Mouse (Mus musculus) CH12.LX (cell line): ENCODE data around the gene Trim7. TPM values are rescaled to one million over a fixed set of nuclear protein-coding genes. Genes with fewer than 3 reads are reported as not detected.

Experiments
- DNase-seq: peaks from one replicate; pipeline ENCODE4 v3.0.0-alpha.2; 2013; ENCODE audit errors: extremely low read depth
- H3K27ac ChIP-seq: 2 replicates; pipeline ENCODE4 v1.5.1; 2012; ENCODE audit warnings: low read depth, mild to moderate bottlenecking, control low read depth, moderate library complexity; ENCODE audit not compliant: insufficient read depth
- H3K27me3 ChIP-seq: replicated peaks from 2 replicates; pipeline ENCODE3; 2012; ENCODE audit warnings: inconsistent platforms
- H3K36me3 ChIP-seq, 2 experiments: replicated peaks in 1 of 2; 2 replicates each; pipeline versions ENCODE3 to v1.6.1; 2012; ENCODE audit warnings: inconsistent platforms in 1 of 2, low read length in 1 of 2, mild to moderate bottlenecking in 1 of 2, mixed read lengths in 1 of 2, moderate library complexity in 1 of 2; ENCODE audit not compliant: control insufficient read depth in 1 of 2, insufficient read depth in 1 of 2
- H3K4me1 ChIP-seq, 2 experiments: 2 replicates each; pipeline ENCODE4 v1.6.1; 2012; ENCODE audit warnings: inconsistent platforms in 1 of 2, moderate library complexity in 1 of 2; ENCODE audit not compliant: insufficient read depth in 2 of 2, control insufficient read depth in 1 of 2
- H3K4me2 ChIP-seq: 2 replicates; pipeline ENCODE4 v1.6.1; 2012; ENCODE audit warnings: low read depth, mild to moderate bottlenecking, control low read depth; ENCODE audit not compliant: poor library complexity, insufficient read depth, severe bottlenecking
- H3K4me3 ChIP-seq, 3 experiments: fragments of 150-350 bp in 1 of 3; sonication (generic) in 1 of 3; replicated peaks in 1 of 3; 2 replicates each; pipeline versions ENCODE3 to v1.5.1; 2011 to 2012; ENCODE audit warnings: low read depth in 2 of 3, low read length in 2 of 3, mild to moderate bottlenecking in 2 of 3, moderate library complexity in 2 of 3, control low read depth in 1 of 3, improper control_type of control experiment in 1 of 3, inconsistent platforms in 1 of 3, mixed read lengths in 1 of 3; ENCODE audit not compliant: poor library complexity in 1 of 3
- H3K79me2 ChIP-seq: replicated peaks from 2 replicates; pipeline ENCODE4 v1.6.1; 2012; ENCODE audit warnings: mild to moderate bottlenecking, moderate library complexity; ENCODE audit not compliant: control insufficient read depth, poor library complexity, insufficient read depth, severe bottlenecking; ENCODE audit errors: extremely low read depth
- H3K9ac ChIP-seq: 2 replicates; pipeline ENCODE4 v1.6.1; 2012; ENCODE audit warnings: low read depth, mild to moderate bottlenecking, control low read depth, moderate library complexity; ENCODE audit not compliant: insufficient read depth
- H3K9me3 ChIP-seq: replicated peaks from 2 replicates; pipeline ENCODE3; 2012; ENCODE audit warnings: low read length, inconsistent platforms, mixed read lengths
- CHD1 ChIP-seq: IDR thresholded peaks from 2 replicates; pipeline ENCODE4 v1.6.1; 2012; ENCODE audit warnings: low read depth, low read length, improper control_type of control experiment, inconsistent platforms
- CHD2 ChIP-seq: IDR thresholded peaks from 2 replicates; pipeline ENCODE4 v1.6.1; 2011; ENCODE audit warnings: low read length, improper control_type of control experiment
- ELF1 ChIP-seq: IDR thresholded peaks from 2 replicates; pipeline ENCODE4 v1.6.1; 2014; ENCODE audit warnings: low read depth, mild to moderate bottlenecking, inconsistent platforms, low read length, improper control_type of control experiment
- ETS1 ChIP-seq: conservative IDR thresholded peaks from 2 replicates; pipeline ENCODE4 v1.6.1; 2012; ENCODE audit warnings: low read depth, mild to moderate bottlenecking, inconsistent platforms, low read length, improper control_type of control experiment, moderate library complexity
- JUN ChIP-seq: IDR thresholded peaks from 2 replicates; pipeline ENCODE4 v1.6.1; 2011; ENCODE audit warnings: low read depth, mild to moderate bottlenecking, low read length, improper control_type of control experiment, moderate library complexity; ENCODE audit not compliant: insufficient read depth
- JUND ChIP-seq: conservative IDR thresholded peaks from 2 replicates; pipeline ENCODE4 v1.6.1; 2011; ENCODE audit warnings: low read depth, low read length, improper control_type of control experiment
- KAT2A ChIP-seq: IDR thresholded peaks from 2 replicates; pipeline ENCODE4 v1.6.1; 2012; ENCODE audit warnings: low read length, improper control_type of control experiment, inconsistent platforms; ENCODE audit not compliant: insufficient replicate concordance
- MAX ChIP-seq: IDR thresholded peaks from 2 replicates; pipeline ENCODE4 v1.6.1; 2011; ENCODE audit warnings: low read length, improper control_type of control experiment
- MEF2A ChIP-seq: IDR thresholded peaks from 2 replicates; pipeline ENCODE4 v1.6.1; 2014; ENCODE audit warnings: low read depth, mild to moderate bottlenecking, inconsistent platforms, low read length, improper control_type of control experiment, borderline replicate concordance
- MXI1 ChIP-seq: IDR thresholded peaks from 2 replicates; pipeline ENCODE4 v1.6.1; 2011; ENCODE audit warnings: mild to moderate bottlenecking, low read depth, low read length, improper control_type of control experiment
- MYC ChIP-seq: IDR thresholded peaks from 2 replicates; pipeline ENCODE4 v1.6.1; 2011; ENCODE audit warnings: low read depth, mild to moderate bottlenecking, improper control_type of control experiment, low read length
- NELFE ChIP-seq: IDR thresholded peaks from 2 replicates; pipeline ENCODE4 v1.6.1; 2011; ENCODE audit warnings: low read depth, low read length, improper control_type of control experiment
- POLR2A ChIP-seq: IDR thresholded peaks from 2 replicates; pipeline ENCODE4 v1.6.1; 2011; ENCODE audit warnings: low read depth, mild to moderate bottlenecking, improper control_type of control experiment, low read length
- POLR2AphosphoS2 ChIP-seq: IDR thresholded peaks from 2 replicates; pipeline ENCODE4 v1.6.1; 2011; ENCODE audit warnings: low read depth, low read length, improper control_type of control experiment
- TBP ChIP-seq: conservative IDR thresholded peaks from 2 replicates; pipeline ENCODE4 v1.6.1; 2011; ENCODE audit warnings: low read depth, low read length, improper control_type of control experiment
- USF1 ChIP-seq: IDR thresholded peaks from 2 replicates; pipeline ENCODE4 v1.6.1; 2014; ENCODE audit warnings: low read depth, mild to moderate bottlenecking, inconsistent platforms, low read length, improper control_type of control experiment
- dilution Hi-C: fragments of 300-500 bp; cut with MboI; formaldehyde crosslinking; loops from 2 replicates; pipeline ENCODE4 v1.14.3; 2020; ENCODE audit warnings: low sequenced_read_pairs; ENCODE audit not compliant: extremely low pct_unique_long_range_greater_than_20kb, extremely low pct_ligation_motif_present
- in situ Hi-C: fragments of 300-500 bp; cut with MboI; formaldehyde crosslinking; loops from 3 replicates; pipeline ENCODE4 v1.14.3; 2019; ENCODE audit warnings: low sequenced_read_pairs, low pct_ligation_motif_present, low pct_unique_long_range_greater_than_20kb, mixed read lengths
- polyA plus RNA-seq: library from polyadenylated mRNA; unstranded; fragments of >175 nt; gene quantifications from 2 replicates; pipeline ENCODE4 v1.2.1, GENCODE M21; 2012; ENCODE audit warnings: low read depth; ENCODE audit not compliant: insufficient read length
- total RNA-seq, 2 experiments: library from RNA; depleted of rRNA; stranded (reverse); fragments of 300-350 nt in 1 of 2; fragments of >200 nt in 1 of 2; gene quantifications; 2 replicates each; pipeline ENCODE4 v1.2.3; 2012 to 2014

Gene Trim7
- total and polyA plus RNA-seq, 3 experiments: 9.2 to 34.6 (median 15.1) TPM

- TF ChIP-seq ETS1 (no peak; the same call in none of the 2 replicates), MEF2A (peak; percentile 69), CHD1 (no peak), TBP (peak; percentile 97), KAT2A (peak; percentile 92), ELF1 (peak; percentile 87), POLR2A (peak; percentile 99), MAX (peak; percentile 99), MYC (peak; percentile 100), NELFE (peak; percentile 100), POLR2AphosphoS2 (peak; percentile 98)
Observed at GRCm38 (mm10) chr11:48799921-48800701, 25.8 kb upstream of the Trim7 start, which contains the start of gene Rack1 (continued).

DNA sequence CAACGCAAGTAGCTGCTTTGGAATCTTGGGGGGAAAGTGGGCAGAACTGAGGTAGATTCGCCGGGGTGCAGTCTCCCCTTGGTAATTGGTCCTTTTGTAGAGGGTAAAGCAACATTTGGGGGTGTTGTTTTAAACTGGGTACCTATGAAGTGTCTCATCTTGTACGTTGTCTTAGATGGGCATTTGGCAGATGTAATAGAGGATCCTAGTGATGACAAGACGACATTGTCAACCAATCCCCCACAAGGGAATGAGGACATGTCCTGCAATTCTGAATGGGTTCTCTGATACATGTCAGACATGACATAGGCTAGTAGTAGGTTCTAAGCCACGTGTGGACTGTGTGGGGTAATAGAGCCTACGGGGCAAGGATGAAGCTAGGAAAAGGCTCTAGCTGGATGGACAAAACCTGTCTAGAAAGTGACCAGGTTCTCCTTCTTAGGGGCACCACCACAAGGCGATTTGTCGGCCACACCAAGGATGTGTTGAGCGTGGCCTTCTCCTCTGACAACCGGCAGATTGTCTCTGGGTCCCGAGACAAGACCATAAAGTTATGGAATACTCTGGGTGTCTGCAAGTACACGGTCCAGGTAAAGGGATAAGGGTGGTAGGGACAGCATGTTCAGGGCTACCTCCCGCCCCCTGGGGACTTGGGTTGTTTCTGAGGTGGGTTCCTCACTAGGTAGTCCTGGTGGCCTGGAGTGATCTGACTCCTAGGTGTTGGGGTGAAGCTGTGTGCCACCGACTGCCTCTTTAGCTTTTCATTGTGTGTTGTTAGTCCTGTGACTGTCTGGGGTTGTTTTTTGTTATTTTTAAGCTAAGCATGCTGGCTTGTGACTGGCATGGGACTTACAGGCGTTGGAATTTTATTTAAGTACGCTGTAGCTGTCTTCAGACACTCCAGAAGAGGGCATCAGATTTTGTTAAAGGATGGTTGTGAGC, 23.8 kb upstream of the Trim7 start:
- Histone ChIP-seq H3K27me3 (no peaks in the 10 kb centered on the region), H3K9ac (peak overlapping the region; percentile 100), H3K4me2 (peak overlapping the region; percentile 96), H3K4me1 (peaks cover 12 to 61% of the 10 kb centered on the region in 2 experiments), H3K4me3 (peak overlapping the region; percentile 77 to 96 (median 89)), H3K79me2 (peaks cover 66% of the 10 kb centered on the region), H3K27ac (peak overlapping the region; percentile 18), H3K36me3 (peaks cover 59 to 63% of the 10 kb centered on the region in 2 experiments), H3K9me3 (no peaks in the 10 kb centered on the region)
- dilution Hi-C loops: no loop called here
- no peak for DNase-seq
- in situ Hi-C loops: no loop called here
- TF ChIP-seq CHD2 (0 out of 2 replicates have a peak, but pooled peaks have one; percentile 8), JUN (no peak), MXI1 (peak; percentile 60; the same call in 1 of the 2 replicates), JUND (no peak), POLR2A (peak; percentile 45), MYC (0 out of 2 replicates have a peak, but pooled peaks have one; percentile 47), USF1 (no peak), CHD1 (peak; percentile 76), MAX (0 out of 2 replicates have a peak, but pooled peaks have one; percentile 24), POLR2AphosphoS2 (peak; percentile 70)
